Comparison of ENCODE assay signal across 8 mouse cellular contexts in the genomic region with DNA sequence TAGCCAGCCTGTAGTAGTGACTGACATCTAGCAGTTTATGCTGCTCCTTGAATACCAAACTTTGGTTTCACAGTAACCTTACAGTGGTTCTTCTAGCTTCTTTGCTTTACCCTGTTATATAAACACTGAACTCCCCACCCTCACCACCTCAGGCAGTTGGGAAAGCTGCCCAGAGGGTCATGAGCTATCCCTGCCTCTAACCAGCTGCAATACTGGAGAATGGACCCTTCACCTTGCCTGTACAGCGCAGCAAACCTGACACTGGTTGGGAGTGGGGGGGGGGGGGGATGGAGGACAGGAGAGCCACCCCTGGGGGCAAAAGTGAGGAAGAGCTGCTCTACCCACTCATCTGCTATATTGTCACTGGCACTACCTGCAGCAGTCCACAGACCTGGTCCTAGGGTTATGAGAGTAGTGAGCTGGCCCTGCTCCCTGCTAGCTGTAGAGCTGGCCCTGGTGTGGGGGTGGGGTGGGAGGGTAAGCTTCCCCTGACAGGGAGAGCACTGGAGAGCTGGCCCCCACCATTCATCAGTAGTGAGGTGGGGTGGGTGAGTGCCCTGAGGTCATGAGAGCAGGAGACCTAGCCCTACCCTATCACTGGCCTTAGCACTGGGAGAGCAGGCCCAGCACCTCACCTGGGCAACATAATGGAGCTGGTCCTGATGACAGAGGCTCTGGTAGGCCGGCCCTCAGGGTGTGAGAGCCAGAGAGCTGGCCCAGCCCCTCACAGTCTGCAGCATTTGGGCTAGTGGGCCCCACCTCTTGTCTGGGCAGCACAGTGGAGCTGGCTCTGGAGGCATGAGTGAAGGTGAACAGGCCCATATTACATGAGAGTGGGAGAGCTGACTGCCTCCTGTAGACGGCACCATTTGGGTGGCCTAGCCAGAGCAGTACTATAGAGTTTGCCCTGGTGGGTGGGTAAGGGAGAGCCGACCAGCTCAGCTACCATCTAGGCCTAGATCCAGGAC. TPM values are rescaled to one million over a fixed set of nuclear protein-coding genes. Genes with fewer than 3 reads are reported as not detected.
DNase-seq lines count a peak whose midpoint lies in the region; ATAC-seq lines count a peak whose summit lies in the region.

No protein-coding gene starts in this region.

- no peaks in the 10 kb centered on the region for H3K9me3 ChIP-seq in heart, embryonic 14.5 days (ENCODE audit: control insufficient read depth, low read length)
- H3K9me3 ChIP-seq in limb, embryonic 11.5 days (ENCODE audit: control insufficient read depth, low read length) = no peaks in the 10 kb centered on the region

- peaks cover 85% of the 10 kb centered on the region for H3K36me3 ChIP-seq in heart, embryonic 14.5 days (ENCODE audit: control insufficient read depth, insufficient read depth, low read length)
- peaks cover 12% of the 10 kb centered on the region for H3K36me3 ChIP-seq in limb, embryonic 11.5 days (ENCODE audit: control insufficient read depth, insufficient read depth, low read length)

- H3K4me2 ChIP-seq in heart, embryonic 14.5 days (ENCODE audit: low read length) = no peak overlapping the region
- H3K4me2 ChIP-seq in limb, embryonic 11.5 days (ENCODE audit: low read depth, severe bottlenecking) = no peak overlapping the region

- peak; percentile 9 for DNase-seq in right cerebral cortex, postnatal 14 days
- DNase-seq in right cerebral cortex, adult 18-20 months = no peak
- peak; percentile 36 for DNase-seq in limb, embryonic 11.5 days (ENCODE audit: low spot score)
- no peak for DNase-seq in layer of hippocampus, adult 8-10 months (ENCODE audit: low spot score in 2 of 2)
- no peak for DNase-seq in testis, postnatal 14 days (ENCODE audit: low spot score)
- no peak for DNase-seq in urinary bladder, postnatal 25 days (ENCODE audit: low spot score)

- H3K4me3 ChIP-seq in heart, embryonic 14.5 days (ENCODE audit: control insufficient read depth in 1 of 2, insufficient read depth in 1 of 2, low read depth in 1 of 2, low read length in 2 of 2) = no peak overlapping the region
- H3K4me3 ChIP-seq in limb, embryonic 11.5 days (ENCODE audit: low read depth, low read length) = no peak overlapping the region

- H3K27ac ChIP-seq in heart, embryonic 14.5 days (replicated peaks in 1 of 2; ENCODE audit: control insufficient read depth in 1 of 2, insufficient read depth in 1 of 2, low read depth in 2 of 2, low read length in 2 of 2) = 0 out of 4 replicates have a peak overlapping the region, but pooled peaks of 1 of the 2 experiments have one; percentile 19
- H3K27ac ChIP-seq in limb, embryonic 11.5 days (replicated peaks; ENCODE audit: low read depth, low read length) = no peak overlapping the region

- no peak overlapping the region for H3K9ac ChIP-seq in heart, embryonic 14.5 days (ENCODE audit: low read length)
- no peak overlapping the region for H3K9ac ChIP-seq in limb, embryonic 11.5 days (ENCODE audit: low read length)

- 57% methylated on average over 4 of the region's 4 CpGs for WGBS in heart, embryonic 14.5 days
- WGBS in limb, embryonic 11.5 days = 63% methylated on average over 4 of the region's 4 CpGs

- H3K4me1 ChIP-seq in heart, embryonic 14.5 days (ENCODE audit: control insufficient read depth in 2 of 2, insufficient read depth in 2 of 2, low read length in 2 of 2) = 0 out of 4 replicates have a peak, but pooled peaks cover 0 to 3% of the 10 kb centered on the region in 2 experiments
- no peaks in the 10 kb centered on the region for H3K4me1 ChIP-seq in limb, embryonic 11.5 days (ENCODE audit: control insufficient read depth, insufficient read depth, low read length)

- peak; percentile 62 for ATAC-seq in heart, embryonic 14.5 days (ENCODE audit: insufficient number of reproducible peaks, insufficient read depth, low FRiP score, low read depth)
- ATAC-seq in limb, embryonic 11.5 days (ENCODE audit: insufficient number of reproducible peaks, low FRiP score, low TSS enrichment, low read depth) = peak; percentile 80
- peak; percentile 17 for ATAC-seq in monocyte, adult 5-6 weeks (replicated peaks; ENCODE audit: insufficient number of reproducible peaks, low FRiP score, low TSS enrichment, poor library complexity, severe bottlenecking)

- H3K27me3 ChIP-seq in heart, embryonic 14.5 days (ENCODE audit: control insufficient read depth, insufficient read depth, low read length) = no peaks in the 10 kb centered on the region
- no peaks in the 10 kb centered on the region for H3K27me3 ChIP-seq in limb, embryonic 11.5 days (ENCODE audit: control insufficient read depth, insufficient read depth, low read length)

RNA-seq across cellular contexts. Expression of gene Acot13, which starts 14.9 kb away (rescaled TPM):
- 312 and 318 TPM in 2 replicates for polyA plus RNA-seq in heart, embryonic 14.5 days (2014; fragmentation: Nextera tagmentation; extraction: Ambion mirVana)
- polyA plus RNA-seq in limb, embryonic 11.5 days (2014; fragmentation: Nextera tagmentation; extraction: Ambion mirVana) = 71.1 and 71.4 TPM in 2 replicates
- 27.0 to 33.5 TPM (median 33.2 TPM) in 3 replicates for total RNA-seq in monocyte, adult 5-6 weeks (2017)
- 100 to 1,000 TPM in 2 of 4 experiments, 10 to 100 TPM in 2; 95.6 to 108 (median 98.4) TPM for total RNA-seq in layer of hippocampus, adult 8-10 months (2022)

RNA-seq across cellular contexts. Expression of gene BC005537, which starts 15.0 kb away (rescaled TPM):
- polyA plus RNA-seq in heart, embryonic 14.5 days (2014; fragmentation: Nextera tagmentation; extraction: Ambion mirVana) = 19.0 and 22.6 TPM in 2 replicates
- 18.4 and 20.4 TPM in 2 replicates for polyA plus RNA-seq in limb, embryonic 11.5 days (2014; fragmentation: Nextera tagmentation; extraction: Ambion mirVana)
- 62.4 to 79.9 TPM (median 67.1 TPM) in 3 replicates for total RNA-seq in monocyte, adult 5-6 weeks (2017)
- 100 to 1,000 TPM; 137 to 156 (median 148) TPM for total RNA-seq in layer of hippocampus, adult 8-10 months (2022)

RNA-seq across cellular contexts. Expression of gene Tdp2, which starts 15.1 kb away (rescaled TPM):
- polyA plus RNA-seq in heart, embryonic 14.5 days (2014; fragmentation: Nextera tagmentation; extraction: Ambion mirVana) = 31.4 and 32.0 TPM in 2 replicates
- 73.7 and 79.4 TPM in 2 replicates for polyA plus RNA-seq in limb, embryonic 11.5 days (2014; fragmentation: Nextera tagmentation; extraction: Ambion mirVana)
- 44.8 to 50.7 TPM (median 49.0 TPM) in 3 replicates for total RNA-seq in monocyte, adult 5-6 weeks (2017)
- total RNA-seq in layer of hippocampus, adult 8-10 months (2022) = 10 to 100 TPM; 24.3 to 29.5 (median 25.4) TPM

RNA-seq across cellular contexts. Expression of gene D130043K22Rik, which starts 28.5 kb away (rescaled TPM):
- 0.04 and 0.15 TPM in 2 replicates for polyA plus RNA-seq in heart, embryonic 14.5 days (2014; fragmentation: Nextera tagmentation; extraction: Ambion mirVana)
- polyA plus RNA-seq in limb, embryonic 11.5 days (2014; fragmentation: Nextera tagmentation; extraction: Ambion mirVana) = 0.09 and 0.11 TPM in 2 replicates
- not detected in 3 replicates for total RNA-seq in monocyte, adult 5-6 weeks (2017)
- 10 to 100 TPM; 21.6 to 29.6 (median 26.5) TPM for total RNA-seq in layer of hippocampus, adult 8-10 months (2022)

RNA-seq across cellular contexts. Expression of gene Gmnn, which starts 54.7 kb away (rescaled TPM):
- 108 and 112 TPM in 2 replicates for polyA plus RNA-seq in heart, embryonic 14.5 days (2014; fragmentation: Nextera tagmentation; extraction: Ambion mirVana)
- polyA plus RNA-seq in limb, embryonic 11.5 days (2014; fragmentation: Nextera tagmentation; extraction: Ambion mirVana) = 151 and 169 TPM in 2 replicates
- total RNA-seq in monocyte, adult 5-6 weeks (2017) = 27.5 to 35.1 TPM (median 30.2 TPM) in 3 replicates
- total RNA-seq in layer of hippocampus, adult 8-10 months (2022) = 1 to 10 TPM; 2.0 to 5.6 (median 3.0) TPM

Comparison
In these comparisons a context has a peak if more than half of its experiments do, and no peak if none do; other contexts are left out.
1. DNase-seq: peak in right cerebral cortex, postnatal 14 days (single experiment) and limb, embryonic 11.5 days (single experiment); none in right cerebral cortex, adult 18-20 months (single experiment), layer of hippocampus, adult 8-10 months (0 of 2), testis, postnatal 14 days (single experiment) and urinary bladder, postnatal 25 days (single experiment).
2. ATAC-seq: peak in every context shown above with its lines; median percentile 80 in limb, embryonic 11.5 days; 62 in heart, embryonic 14.5 days; 17 in monocyte, adult 5-6 weeks.